Mouse (Mus musculus) NIH3T3 (cell line): ENCODE data around the gene Cxcr2.
"Not testable (repeated sequence)": the region's sequence is repeated elsewhere in the genome, so short reads cannot be mapped to it uniquely, and the experiment has no call there.

Experiments used
- DNase-seq: peaks from one replicate; pipeline ENCODE4 v3.0.0-alpha.2; 2012; ENCODE audit warnings: low read depth

Gene Cxcr2

GRCm38 (mm10) chr1:74141781-74142180, 12.0 kb upstream of the Cxcr2 start:
- no peak for DNase-seq

GRCm38 (mm10) chr1:74149106-74149885, 4.5 kb upstream of the Cxcr2 start:
- peak; percentile 28 for DNase-seq

- no peak for DNase-seq
Observed at GRCm38 (mm10) chr1:74150101-74150500, 3.7 kb upstream of the Cxcr2 start.

- no peak for DNase-seq
Observed at GRCm38 (mm10) chr1:74151091-74151490, 2.7 kb upstream of the Cxcr2 start.

DNA sequence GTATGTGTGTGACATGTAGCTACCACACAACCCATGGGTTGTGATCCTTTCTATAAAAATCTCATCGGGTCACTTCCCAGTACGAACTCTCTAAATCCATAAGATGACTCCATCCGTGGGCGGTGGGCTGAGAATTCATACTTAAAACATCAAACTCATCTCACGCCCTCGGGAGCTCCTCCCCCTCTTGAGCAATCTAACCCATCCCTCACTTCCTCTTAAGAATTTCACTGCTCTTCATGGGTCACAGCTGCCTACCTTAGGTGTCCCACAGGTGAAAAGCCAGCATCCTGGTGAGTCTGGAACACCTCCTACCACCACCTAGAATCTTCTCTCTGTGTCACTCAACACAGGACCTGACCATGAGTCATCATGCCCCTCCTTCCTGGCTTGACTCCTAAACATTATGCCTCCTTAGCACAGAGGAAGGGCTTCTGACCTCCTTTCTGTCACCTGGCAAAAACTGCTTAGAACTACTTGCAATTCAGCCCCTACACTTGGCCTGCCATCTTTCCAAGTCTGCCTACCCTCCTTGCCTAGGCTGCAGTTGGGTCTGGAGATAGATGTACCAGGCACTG, 1.7 kb downstream of the Cxcr2 start:
- DNase-seq = peak; percentile 35

DNA sequence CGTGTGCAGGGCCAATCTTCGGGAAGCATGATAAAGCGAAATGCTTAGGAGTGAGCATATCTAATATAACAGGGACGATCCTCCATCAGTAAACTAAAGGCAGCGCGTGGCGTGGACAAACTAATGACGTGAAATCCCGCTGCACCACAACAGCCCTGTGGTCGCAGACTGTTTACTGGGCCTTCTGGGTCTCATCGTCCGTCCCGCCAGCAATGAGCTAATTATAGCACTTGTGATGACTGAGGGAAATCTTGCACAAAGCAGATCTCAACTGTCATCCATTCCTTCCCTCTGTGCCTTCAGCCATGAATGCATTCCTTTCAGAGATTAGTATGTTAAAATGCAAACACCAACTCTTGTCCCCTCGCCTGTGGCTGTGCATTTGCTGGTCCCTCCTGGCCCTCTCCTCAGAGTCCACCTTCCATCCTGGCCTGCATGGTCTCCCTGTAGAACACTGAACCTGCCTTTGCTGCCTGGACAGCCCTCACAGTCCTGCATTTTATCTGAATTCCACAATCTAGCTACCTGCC, 2.7 kb downstream of the Cxcr2 start:
- no peak for DNase-seq

GRCm38 (mm10) chr1:74159613-74160012, 5.8 kb downstream of the Cxcr2 start:
- not testable (repeated sequence) for DNase-seq

GRCm38 (mm10) chr1:74160036-74160435, 6.2 kb downstream of the Cxcr2 start:
- no peak for DNase-seq

GRCm38 (mm10) chr1:74167136-74167535, 13.3 kb downstream of the Cxcr2 start:
- no peak for DNase-seq

DNA sequence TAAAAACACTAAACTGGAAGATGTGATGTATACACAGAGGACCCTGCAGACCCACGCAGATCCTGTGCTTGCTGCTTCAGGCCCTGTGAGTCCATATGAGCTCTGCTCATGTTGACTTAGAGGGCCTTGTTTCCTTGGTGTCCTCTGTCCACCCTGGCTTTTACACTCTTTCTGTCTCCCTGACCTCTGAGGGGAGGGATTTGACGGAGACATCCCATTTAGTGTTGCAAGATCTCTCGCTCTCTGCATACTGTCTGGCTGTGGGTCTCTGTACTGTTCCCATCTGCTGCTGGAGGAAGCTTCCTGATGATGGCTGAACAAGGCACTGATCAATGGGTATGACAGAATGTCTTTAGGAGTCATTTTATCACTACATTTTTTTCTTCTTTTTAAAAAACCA, 15.9 kb downstream of the Cxcr2 start:
- no peak for DNase-seq

DNA sequence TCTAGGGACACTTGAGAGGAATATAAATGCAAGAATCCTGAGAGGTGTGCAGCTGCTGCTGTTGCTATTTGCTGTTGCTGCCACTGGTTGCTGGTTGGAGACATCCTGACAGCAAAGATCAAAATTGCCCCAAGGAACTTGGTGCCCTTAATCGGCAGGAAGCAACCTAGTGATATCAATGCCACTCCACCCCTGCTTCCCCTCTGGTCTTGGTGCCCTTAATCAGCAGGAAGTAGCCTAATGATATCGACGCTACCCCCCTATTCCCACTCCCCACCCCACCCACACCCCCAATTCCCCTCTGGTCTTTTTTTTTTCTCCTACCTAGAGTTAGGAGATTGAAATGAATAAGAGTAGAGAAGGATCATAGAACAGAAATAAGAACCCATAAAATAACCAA, 18.9 kb downstream of the Cxcr2 start:
- DNase-seq = no peak

DNA sequence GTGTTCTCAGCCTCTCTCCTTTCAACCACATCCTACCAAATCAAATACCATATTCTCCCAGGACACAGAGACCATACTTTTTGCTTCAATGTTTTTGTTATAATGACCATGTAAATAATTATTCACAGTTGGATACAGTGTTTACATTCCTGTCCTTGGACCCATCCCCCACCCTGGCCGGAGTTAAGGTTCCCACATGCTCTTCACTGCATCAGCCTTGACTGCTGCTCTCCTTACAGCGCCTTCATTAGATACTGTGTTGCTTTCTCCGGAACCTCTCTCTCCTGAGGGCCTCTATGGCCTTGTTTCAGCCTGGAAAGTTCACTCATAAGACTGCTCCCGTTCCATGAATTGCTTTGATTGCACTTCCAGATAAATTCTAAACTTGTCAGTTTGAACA, 21.9 kb downstream of the Cxcr2 start:
- no peak for DNase-seq

GRCm38 (mm10) chr1:74178618-74179017, 24.8 kb downstream of the Cxcr2 start:
- DNase-seq = no peak

GRCm38 (mm10) chr1:74179624-74180408, 26.0 kb downstream of the Cxcr2 start:
- DNase-seq = peak; percentile 54

DNA sequence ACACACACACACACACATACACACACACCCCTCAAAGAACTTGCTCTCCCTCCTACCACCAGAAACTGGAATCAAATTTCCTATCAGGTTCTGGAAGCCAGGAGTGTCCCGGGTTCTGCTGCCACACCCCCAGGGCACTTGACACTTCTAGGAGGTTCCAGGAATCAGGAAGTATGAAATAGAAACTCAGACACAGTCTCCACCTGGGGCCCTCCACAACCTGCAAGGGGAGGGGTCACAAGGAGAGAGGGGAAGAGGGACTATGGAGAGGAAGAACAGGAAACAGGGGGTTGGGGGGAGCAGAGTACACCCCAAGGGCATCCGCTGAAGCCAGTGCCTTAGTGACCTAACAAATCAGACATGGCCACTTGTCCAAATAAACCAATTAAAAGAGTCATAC, 27.7 kb downstream of the Cxcr2 start:
- DNase-seq = no peak

GRCm38 (mm10) chr1:74183006-74183405, 29.2 kb downstream of the Cxcr2 start:
- DNase-seq = peak; percentile 34

DNA sequence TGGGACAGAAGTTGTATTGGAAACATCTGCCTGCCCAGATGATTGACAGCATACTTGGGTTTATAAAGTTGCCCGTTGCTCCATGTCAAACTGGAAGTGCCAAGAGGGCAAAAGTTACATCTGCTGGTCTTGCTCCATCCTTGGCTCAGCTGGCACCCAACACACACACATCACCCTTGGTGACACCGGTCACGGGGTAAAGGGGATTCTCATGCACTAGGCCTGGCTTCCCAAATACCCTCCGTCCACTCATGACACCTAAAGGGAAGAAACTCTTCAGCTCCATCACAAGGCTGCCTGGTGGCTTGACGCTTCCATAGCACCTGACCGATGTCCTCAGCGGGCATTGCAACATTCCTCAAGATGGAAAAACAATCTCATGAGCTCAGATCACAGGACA, 36.7 kb downstream of the Cxcr2 start:
- no peak for DNase-seq

DNA sequence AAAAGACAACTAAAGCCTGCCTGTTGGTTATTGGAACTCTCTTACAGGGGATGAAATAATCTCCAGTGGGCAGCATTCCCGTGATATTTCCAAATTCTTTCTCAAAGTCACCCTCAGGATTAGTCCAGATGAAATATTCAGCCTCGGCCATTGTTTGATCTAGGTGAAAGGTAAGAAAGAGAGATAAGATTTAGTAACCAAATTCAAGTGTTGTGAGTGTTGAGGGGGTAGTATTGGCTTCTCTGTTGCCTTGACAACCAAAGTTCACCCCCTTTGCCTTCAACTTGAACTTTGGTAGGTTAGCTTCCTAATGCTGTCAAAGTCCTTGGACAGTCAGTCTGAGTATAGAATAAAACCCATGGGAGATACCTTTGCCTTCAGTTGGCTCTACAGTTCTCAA, 38.9 kb downstream of the Cxcr2 start:
- no peak for DNase-seq

GRCm38 (mm10) chr1:74194445-74194844, 40.7 kb downstream of the Cxcr2 start, which contains the start of gene Cxcr1:
Cxcr1 (minus strand) TSS chr1:74194631.
- DNase-seq = no peak

GRCm38 (mm10) chr1:74195961-74196360, 42.2 kb downstream of the Cxcr2 start:
- DNase-seq = peak; percentile 49

- no peak for DNase-seq
Observed at GRCm38 (mm10) chr1:74196621-74197419, 43.0 kb downstream of the Cxcr2 start.
